Mouse (Mus musculus): ENCODE data around the gene Gm49387.

Gm49387 gene

GRCm38 (mm10) chr14:31662555-31663211, 22.0 kb upstream of the Gm49387 start:
- no peak for DNase-seq (ENCODE audit: low spot score)

GRCm38 (mm10) chr14:31661671-31662554, 21.2 kb upstream of the Gm49387 start:
- peak; percentile 64 for DNase-seq (ENCODE audit: low spot score)

- no peak for DNase-seq (ENCODE audit: low spot score)
These were observed 19.8 kb upstream of the Gm49387 start for GRCm38 (mm10) chr14:31660312-31661093.

- DNase-seq (ENCODE audit: low spot score) = no peak
These were observed 19.0 kb upstream of the Gm49387 start for GRCm38 (mm10) chr14:31659501-31660181.

GRCm38 (mm10) chr14:31658126-31658680, 17.5 kb upstream of the Gm49387 start:
- no peak for DNase-seq (ENCODE audit: low spot score)

- DNase-seq (ENCODE audit: low spot score) = no peak
These were observed 16.4 kb upstream of the Gm49387 start for GRCm38 (mm10) chr14:31656857-31657645.

- DNase-seq (ENCODE audit: low spot score) = no peak
These were observed 15.7 kb upstream of the Gm49387 start for GRCm38 (mm10) chr14:31656386-31656785.

- DNase-seq (ENCODE audit: low spot score) = no peak
These were observed 14.7 kb upstream of the Gm49387 start for GRCm38 (mm10) chr14:31655406-31655805.

- no peak for DNase-seq (ENCODE audit: low spot score)
These were observed 14.1 kb upstream of the Gm49387 start for GRCm38 (mm10) chr14:31654816-31655215.

GRCm38 (mm10) chr14:31653101-31653875, 12.6 kb upstream of the Gm49387 start:
- DNase-seq (ENCODE audit: low spot score) = no peak

GRCm38 (mm10) chr14:31652624-31653023, 11.9 kb upstream of the Gm49387 start:
- DNase-seq (ENCODE audit: low spot score) = no peak

- no peak for DNase-seq (ENCODE audit: low spot score)
These were observed 11.4 kb upstream of the Gm49387 start for GRCm38 (mm10) chr14:31652106-31652505.

- DNase-seq (ENCODE audit: low spot score) = no peak
These were observed 10.5 kb upstream of the Gm49387 start for GRCm38 (mm10) chr14:31651206-31651605.

GRCm38 (mm10) chr14:31650347-31650746, 9.7 kb upstream of the Gm49387 start:
- no peak for DNase-seq (ENCODE audit: low spot score)

GRCm38 (mm10) chr14:31647991-31648390, 7.3 kb upstream of the Gm49387 start:
- DNase-seq (ENCODE audit: low spot score) = no peak

GRCm38 (mm10) chr14:31645920-31646319, 5.2 kb upstream of the Gm49387 start:
- no peak for DNase-seq (ENCODE audit: low spot score)

GRCm38 (mm10) chr14:31644931-31645547, 4.4 kb upstream of the Gm49387 start:
- DNase-seq (ENCODE audit: low spot score) = no peak

GRCm38 (mm10) chr14:31644183-31644830, 3.6 kb upstream of the Gm49387 start:
- DNase-seq (ENCODE audit: low spot score) = no peak

All from urinary bladder, postnatal 10 days (tissue).